Mouse (Mus musculus): Measurements from ENCODE around the gene Zfp410. TPM values are rescaled to one million over a fixed set of nuclear protein-coding genes. Genes with fewer than 3 reads are reported as not detected.
"Not testable (repeated sequence)": the region's sequence is repeated elsewhere in the genome, so short reads cannot be mapped to it uniquely, and the experiment has no call there.

Gene Zfp410
- total RNA-seq, 2 experiments from 2014 or later, result 31.4 to 38.7 TPM

- DNase-seq (ENCODE audit: extremely low spot score in 1 of 2, low spot score in 1 of 2), result not testable (repeated sequence)
These were observed 42.0 kb downstream of the Zfp410 start for GRCm38 (mm10) chr12:84358699-84359098.

- peak; percentile 81 to 84 for DNase-seq (ENCODE audit: extremely low spot score in 1 of 2, low spot score in 1 of 2)
These were observed 45.2 kb downstream of the Zfp410 start, which contains the start of the genes Coq6 and Fam161b for GRCm38 (mm10) chr12:84361555-84362489. Coq6 (plus strand) TSS chr12:84361657. Fam161b (minus strand) TSS chr12:84361833.

- no peak for DNase-seq (ENCODE audit: extremely low spot score in 1 of 2, low spot score in 1 of 2)
These were observed 46.2 kb downstream of the Zfp410 start for GRCm38 (mm10) chr12:84362872-84363271.

GRCm38 (mm10) chr12:84364291-84364690 lies 47.6 kb downstream of the Zfp410 start:
- no peak for DNase-seq (ENCODE audit: extremely low spot score in 1 of 2, low spot score in 1 of 2)

- no peak for DNase-seq (ENCODE audit: extremely low spot score in 1 of 2, low spot score in 1 of 2)
These were observed 48.5 kb downstream of the Zfp410 start for GRCm38 (mm10) chr12:84365137-84365536.

- DNase-seq (ENCODE audit: extremely low spot score in 1 of 2, low spot score in 1 of 2), result no peak
These were observed 50.3 kb downstream of the Zfp410 start for GRCm38 (mm10) chr12:84366971-84367370.

GRCm38 (mm10) chr12:84371647-84372046 lies 55.0 kb downstream of the Zfp410 start:
- no peak for DNase-seq (ENCODE audit: extremely low spot score in 1 of 2, low spot score in 1 of 2)

GRCm38 (mm10) chr12:84373831-84374481 lies 57.3 kb downstream of the Zfp410 start:
- DNase-seq (ENCODE audit: extremely low spot score in 1 of 2, low spot score in 1 of 2), result no peak

GRCm38 (mm10) chr12:84382369-84382768 lies 65.7 kb downstream of the Zfp410 start:
- no peak for DNase-seq (ENCODE audit: extremely low spot score in 1 of 2, low spot score in 1 of 2)

- DNase-seq (ENCODE audit: extremely low spot score in 1 of 2, low spot score in 1 of 2), result no peak
These were observed 68.0 kb downstream of the Zfp410 start for GRCm38 (mm10) chr12:84384644-84385081.

GRCm38 (mm10) chr12:84385408-84385807 lies 68.8 kb downstream of the Zfp410 start:
- no peak for DNase-seq (ENCODE audit: extremely low spot score in 1 of 2, low spot score in 1 of 2)

GRCm38 (mm10) chr12:84388097-84388496 lies 71.4 kb downstream of the Zfp410 start:
- DNase-seq (ENCODE audit: extremely low spot score in 1 of 2, low spot score in 1 of 2), result no peak

GRCm38 (mm10) chr12:84388774-84389400 lies 72.2 kb downstream of the Zfp410 start:
- DNase-seq (ENCODE audit: extremely low spot score in 1 of 2, low spot score in 1 of 2), result no peak

GRCm38 (mm10) chr12:84390336-84390735 lies 73.7 kb downstream of the Zfp410 start:
- DNase-seq (ENCODE audit: extremely low spot score in 1 of 2, low spot score in 1 of 2), result no peak

GRCm38 (mm10) chr12:84392681-84393080 lies 76.0 kb downstream of the Zfp410 start:
- DNase-seq (ENCODE audit: extremely low spot score in 1 of 2, low spot score in 1 of 2), result no peak

Other genes with a start within 250 kb of the Zfp410 start
- gene Acot5, start 247.5 kb upstream of the Zfp410 start, total RNA-seq (2021), result 1 to 10 TPM; 8.3 TPM
- gene Acot6, start 216.2 kb upstream of the Zfp410 start, total RNA-seq (2021), result 1 to 10 TPM; 4.3 to 5.3 TPM
- gene Dnal1, start 202.5 kb upstream of the Zfp410 start, total RNA-seq (2021), result 100 to 1,000 TPM in 1 of 2 experiments, 10 to 100 TPM in 1; 95.8 to 104 TPM
- gene Pnma1, start 168.4 kb upstream of the Zfp410 start, total RNA-seq (2021), result 1 to 10 TPM; 3.8 to 4.5 TPM
- gene Elmsan1, start 98.0 kb upstream of the Zfp410 start, total RNA-seq (2021), result 10 to 100 TPM; 21.0 to 21.7 TPM
- gene Ptgr2, start 31.6 kb upstream of the Zfp410 start, total RNA-seq (2021), result 10 to 100 TPM; 38.0 to 41.3 TPM
- gene Coq6, start 44.8 kb downstream of the Zfp410 start, total RNA-seq (2021), result 10 to 100 TPM; 26.4 to 28.7 TPM
- gene Fam161b, start 45.0 kb downstream of the Zfp410 start, total RNA-seq (2021), result 10 to 100 TPM in 1 of 2 experiments, 1 to 10 TPM in 1; 9.5 to 10.8 TPM
- gene Entpd5, start 92.2 kb downstream of the Zfp410 start, total RNA-seq (2021), result 10 to 100 TPM; 24.8 to 27.0 TPM
- 10 to 100 TPM in 1 of 2 experiments, 1 to 10 TPM in 1; 7.0 to 11.0 TPM for gene Bbof1, start 92.2 kb downstream of the Zfp410 start, total RNA-seq (2021)
- 10 to 100 TPM; 13.0 to 13.3 TPM for gene Rnf113a2, start 100.3 kb downstream of the Zfp410 start, total RNA-seq (2021)
- gene Aldh6a1, start 134.2 kb downstream of the Zfp410 start, total RNA-seq (2021), result 10 to 100 TPM; 45.1 to 47.5 TPM
- 10 to 100 TPM; 20.4 to 25.5 TPM for gene Lin52, start 134.6 kb downstream of the Zfp410 start, total RNA-seq (2021)